Mouse (Mus musculus): ENCODE data around the gene A930017K11Rik. TPM values are rescaled to one million over a fixed set of nuclear protein-coding genes. Genes with fewer than 3 reads are reported as not detected.

A930017K11Rik gene
- total and polyA plus RNA-seq, 3 experiments, result not detected

DNA sequence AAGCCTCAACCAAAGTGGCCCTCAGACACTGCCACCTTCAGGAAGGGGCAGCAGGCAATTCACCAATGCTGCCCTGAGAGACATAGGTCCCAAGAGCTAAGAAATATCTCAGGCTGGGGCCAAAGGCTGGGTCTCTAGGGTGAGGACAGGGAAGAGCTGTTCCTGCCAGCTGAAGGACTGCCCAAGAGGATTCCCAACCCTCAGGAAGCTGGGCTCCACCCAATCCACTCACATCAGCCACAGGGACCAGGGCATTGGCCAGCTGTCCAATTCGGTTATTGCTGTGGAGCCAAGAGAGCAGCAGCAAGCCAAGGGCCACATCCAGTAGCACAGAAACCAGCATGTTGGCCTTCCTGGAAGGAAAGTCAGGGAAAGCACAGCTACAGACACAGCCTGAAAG is 17.8 kb downstream of the A930017K11Rik start:
- H3K27me3 ChIP-seq (ENCODE audit: control insufficient read depth in 1 of 2, insufficient read depth in 2 of 2, low read length in 2 of 2), result no peaks in the 10 kb centered on the region
- TF ChIP-seq TBP (IDR thresholded peaks at IDR 0.05; ENCODE audit: low read depth, low read length) (no peak), ZNF384 (IDR thresholded peaks at IDR 0.05; ENCODE audit: low read depth, low read length) (no peak), POLR2AphosphoS2 (IDR thresholded peaks at IDR 0.05; ENCODE audit: low read length) (no peak), GABPA (IDR thresholded peaks at IDR 0.05; ENCODE audit: low read depth, low read length) (no peak), USF1 (IDR thresholded peaks at IDR 0.05; ENCODE audit: low read depth, low read length) (no peak), ETS1 (IDR thresholded peaks at IDR 0.05; ENCODE audit: low read depth, low read length) (no peak), CHD1 (IDR thresholded peaks at IDR 0.05; ENCODE audit: low read depth, low read length) (no peak), TCF12 (IDR thresholded peaks at IDR 0.05; ENCODE audit: low read depth, low read length) (no peak), BHLHE40 (IDR thresholded peaks at IDR 0.05; ENCODE audit: borderline replicate concordance, low read depth, low read length) (no peak), USF2 (IDR thresholded peaks at IDR 0.05; ENCODE audit: borderline replicate concordance in 1 of 2, insufficient read depth in 1 of 2, low read depth in 1 of 2, low read length in 2 of 2) (no peak), EP300 (IDR thresholded peaks at IDR 0.05; ENCODE audit: low read depth in 1 of 2, low read length in 2 of 2) (no peak)
- H3K9me3 ChIP-seq (replicated peaks; ENCODE audit: insufficient read depth, low read length), result no peaks in the 10 kb centered on the region
- peaks cover 0 to 12% of the 10 kb centered on the region in 2 experiments; a peak in 2 of 4 replicates for H3K36me3 ChIP-seq (ENCODE audit: control insufficient read depth in 1 of 2, insufficient read depth in 2 of 2, low read length in 2 of 2)
- peaks cover 1% of the 10 kb centered on the region; the same call in 1 of the 2 replicates for H3K79me2 ChIP-seq (ENCODE audit: control insufficient read depth, insufficient read depth, low read length, poor library complexity)
- no peak for DNase-seq (ENCODE audit: low read depth, low spot score)
- no peak overlapping the region for H3K9ac ChIP-seq (ENCODE audit: control insufficient read depth, low read depth, low read length, poor library complexity, severe bottlenecking)
- H3K27ac ChIP-seq (ENCODE audit: control insufficient read depth, low read depth, low read length), result no peak overlapping the region
- no peaks in the 10 kb centered on the region for H3K4me1 ChIP-seq (ENCODE audit: control insufficient read depth in 1 of 2, insufficient read depth in 2 of 2, low read length in 2 of 2)
- no peak overlapping the region for H3K4me3 ChIP-seq (ENCODE audit: control insufficient read depth in 1 of 2, insufficient read depth in 1 of 2, low read depth in 2 of 2, low read length in 2 of 2)

DNA sequence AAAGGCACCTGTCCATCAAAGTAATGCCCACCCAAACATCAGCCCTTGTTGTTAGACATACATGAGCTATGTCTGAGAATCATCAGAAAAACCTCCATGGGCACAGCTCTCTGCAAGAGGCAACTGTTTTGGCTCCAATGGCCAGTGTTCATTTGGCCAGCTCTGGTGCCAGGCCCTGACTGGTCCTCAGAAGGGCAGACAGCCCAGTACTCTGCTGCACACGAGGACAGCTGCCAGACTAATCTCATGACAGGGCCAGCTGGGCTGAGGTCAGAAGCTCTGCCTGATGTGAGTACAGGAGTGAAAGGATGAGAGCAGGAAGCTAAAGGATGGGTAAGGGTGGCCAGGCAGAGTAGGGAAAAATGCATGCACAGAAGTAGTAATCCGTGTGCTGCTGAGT is 27.0 kb downstream of the A930017K11Rik start:
- peaks cover 8 to 11% of the 10 kb centered on the region in 2 experiments; a peak in 3 of 4 replicates for H3K36me3 ChIP-seq (ENCODE audit: control insufficient read depth in 1 of 2, insufficient read depth in 2 of 2, low read length in 2 of 2)
- peaks cover 0 to 12% of the 10 kb centered on the region in 2 experiments; a peak in 2 of 4 replicates for H3K4me1 ChIP-seq (ENCODE audit: control insufficient read depth in 1 of 2, insufficient read depth in 2 of 2, low read length in 2 of 2)
- H3K27me3 ChIP-seq (ENCODE audit: control insufficient read depth in 1 of 2, insufficient read depth in 2 of 2, low read length in 2 of 2), result no peaks in the 10 kb centered on the region
- H3K4me3 ChIP-seq (ENCODE audit: control insufficient read depth in 1 of 2, insufficient read depth in 1 of 2, low read depth in 2 of 2, low read length in 2 of 2), result no peak overlapping the region
- DNase-seq (ENCODE audit: low read depth, low spot score), result no peak
- H3K79me2 ChIP-seq (ENCODE audit: control insufficient read depth, insufficient read depth, low read length, poor library complexity), result no peaks in the 10 kb centered on the region
- H3K9me3 ChIP-seq (replicated peaks; ENCODE audit: insufficient read depth, low read length), result no peaks in the 10 kb centered on the region
- H3K9ac ChIP-seq (ENCODE audit: control insufficient read depth, low read depth, low read length, poor library complexity, severe bottlenecking), result no peak overlapping the region
- TF ChIP-seq GABPA (IDR thresholded peaks at IDR 0.05; ENCODE audit: low read depth, low read length) (no peak), POLR2AphosphoS5 (IDR thresholded peaks at IDR 0.05; ENCODE audit: borderline replicate concordance, low read depth, low read length) (no peak), MAFK (IDR thresholded peaks at IDR 0.05; ENCODE audit: borderline replicate concordance, low read depth, low read length) (no peak), POLR2AphosphoS2 (IDR thresholded peaks at IDR 0.05; ENCODE audit: low read length) (0 out of 2 replicates have a peak, but pooled peaks have one; percentile 22), EP300 (IDR thresholded peaks at IDR 0.05; ENCODE audit: low read depth in 1 of 2, low read length in 2 of 2) (no peak), ZMIZ1 (IDR thresholded peaks at IDR 0.05; ENCODE audit: low read depth, low read length) (no peak), MAX (IDR thresholded peaks at IDR 0.05; ENCODE audit: low read length) (no peak), MEF2A (IDR thresholded peaks at IDR 0.05; ENCODE audit: extremely low read depth, insufficient replicate concordance, low read depth, low read length, poor library complexity, severe bottlenecking) (no peak)
- no peak overlapping the region for H3K27ac ChIP-seq (ENCODE audit: control insufficient read depth, low read depth, low read length)

Data from MEL (cell line).